Mouse (Mus musculus): ENCODE measurements around the gene Lhb. TPM values are rescaled to one million over a fixed set of nuclear protein-coding genes. Genes with fewer than 3 reads are reported as not detected.

The Lhb gene
- polyA plus RNA-seq, 1 experiment = not detected

- TF ChIP-seq CTCF (IDR thresholded peaks at IDR 0.05; ENCODE audit: extremely low read depth, insufficient read length, insufficient replicate concordance, low read depth, low read length) = no peak
- TF ChIP-seq POLR2A (IDR thresholded peaks at IDR 0.05; ENCODE audit: low read depth, low read length) = no peak
- Histone ChIP-seq H3K4me3 (ENCODE audit: low read depth, low read length) (no peak overlapping the region), H3K27me3 (ENCODE audit: control insufficient read depth, insufficient read depth, low read length) (no peaks in the 10 kb centered on the region), H3K36me3 (ENCODE audit: control insufficient read depth, insufficient read depth, low read length) (peaks cover 10% of the 10 kb centered on the region), H3K27ac (ENCODE audit: insufficient read depth, low read depth, low read length) (no peak overlapping the region), H3K4me1 (ENCODE audit: control insufficient read depth, insufficient read depth, insufficient read length, low read length) (no peaks in the 10 kb centered on the region)
- 84% methylated on average over 22 of the region's 22 CpGs for WGBS
Observed at GRCm38 (mm10) chr7:45443526-45444420, 23.2 kb downstream of the Lhb start.

- Histone ChIP-seq H3K27ac (ENCODE audit: insufficient read depth, low read depth, low read length) (no peak overlapping the region), H3K36me3 (ENCODE audit: control insufficient read depth, insufficient read depth, low read length) (peaks cover 4% of the 10 kb centered on the region), H3K4me3 (ENCODE audit: low read depth, low read length) (no peak overlapping the region), H3K27me3 (ENCODE audit: control insufficient read depth, insufficient read depth, low read length) (no peaks in the 10 kb centered on the region), H3K4me1 (ENCODE audit: control insufficient read depth, insufficient read depth, insufficient read length, low read length) (no peaks in the 10 kb centered on the region)
- TF ChIP-seq CTCF (IDR thresholded peaks at IDR 0.05; ENCODE audit: extremely low read depth, insufficient read length, insufficient replicate concordance, low read depth, low read length) (no peak), POLR2A (IDR thresholded peaks at IDR 0.05; ENCODE audit: low read depth, low read length) (no peak)
Observed at GRCm38 (mm10) chr7:45446589-45446988, 26.0 kb downstream of the Lhb start.

GRCm38 (mm10) chr7:45447325-45447990, 26.8 kb downstream of the Lhb start:
- Histone ChIP-seq H3K27ac (ENCODE audit: insufficient read depth, low read depth, low read length) (no peak overlapping the region), H3K36me3 (ENCODE audit: control insufficient read depth, insufficient read depth, low read length) (peaks cover 2% of the 10 kb centered on the region), H3K4me3 (ENCODE audit: low read depth, low read length) (no peak overlapping the region), H3K4me1 (ENCODE audit: control insufficient read depth, insufficient read depth, insufficient read length, low read length) (no peaks in the 10 kb centered on the region), H3K27me3 (ENCODE audit: control insufficient read depth, insufficient read depth, low read length) (no peaks in the 10 kb centered on the region)
- WGBS = 57% methylated on average over 11 of the region's 11 CpGs
- TF ChIP-seq POLR2A (IDR thresholded peaks at IDR 0.05; ENCODE audit: low read depth, low read length) (no peak), CTCF (IDR thresholded peaks at IDR 0.05; ENCODE audit: extremely low read depth, insufficient read length, insufficient replicate concordance, low read depth, low read length) (peak; percentile 36; the same call in 1 of the 2 replicates)

- H3K27me3 ChIP-seq (ENCODE audit: control insufficient read depth, insufficient read depth, low read length) = no peaks in the 10 kb centered on the region
- no peak for TF ChIP-seq CTCF (IDR thresholded peaks at IDR 0.05; ENCODE audit: extremely low read depth, insufficient read length, insufficient replicate concordance, low read depth, low read length)
- TF ChIP-seq POLR2A (IDR thresholded peaks at IDR 0.05; ENCODE audit: low read depth, low read length) = no peak
- no peaks in the 10 kb centered on the region for H3K4me1 ChIP-seq (ENCODE audit: control insufficient read depth, insufficient read depth, insufficient read length, low read length)
- H3K27ac ChIP-seq (ENCODE audit: insufficient read depth, low read depth, low read length) = no peak overlapping the region
- peaks cover 1% of the 10 kb centered on the region; the same call in 1 of the 2 replicates for H3K36me3 ChIP-seq (ENCODE audit: control insufficient read depth, insufficient read depth, low read length)
- no peak overlapping the region for H3K4me3 ChIP-seq (ENCODE audit: low read depth, low read length)
- WGBS = 83% methylated on average over 1 of the region's 1 CpGs
Observed at GRCm38 (mm10) chr7:45449974-45450373, 29.4 kb downstream of the Lhb start.

GRCm38 (mm10) chr7:45451344-45451982, 30.8 kb downstream of the Lhb start:
- Histone ChIP-seq H3K4me3 (ENCODE audit: low read depth, low read length) (no peak overlapping the region), H3K27me3 (ENCODE audit: control insufficient read depth, insufficient read depth, low read length) (no peaks in the 10 kb centered on the region), H3K36me3 (ENCODE audit: control insufficient read depth, insufficient read depth, low read length) (peaks cover 1% of the 10 kb centered on the region; the same call in 1 of the 2 replicates), H3K4me1 (ENCODE audit: control insufficient read depth, insufficient read depth, insufficient read length, low read length) (no peaks in the 10 kb centered on the region; the same call in 1 of the 2 replicates), H3K27ac (ENCODE audit: insufficient read depth, low read depth, low read length) (no peak overlapping the region)
- WGBS = 61% methylated on average over 23 of the region's 23 CpGs
- TF ChIP-seq POLR2A (IDR thresholded peaks at IDR 0.05; ENCODE audit: low read depth, low read length) (no peak), CTCF (IDR thresholded peaks at IDR 0.05; ENCODE audit: extremely low read depth, insufficient read length, insufficient replicate concordance, low read depth, low read length) (peak; percentile 92; the same call in 1 of the 2 replicates)

- no peak overlapping the region for H3K27ac ChIP-seq (ENCODE audit: insufficient read depth, low read depth, low read length)
- H3K4me3 ChIP-seq (ENCODE audit: low read depth, low read length) = no peak overlapping the region
- 94% methylated on average over 15 of the region's 15 CpGs for WGBS
- H3K27me3 ChIP-seq (ENCODE audit: control insufficient read depth, insufficient read depth, low read length) = no peaks in the 10 kb centered on the region
- TF ChIP-seq POLR2A (IDR thresholded peaks at IDR 0.05; ENCODE audit: low read depth, low read length) = no peak
- H3K4me1 ChIP-seq (ENCODE audit: control insufficient read depth, insufficient read depth, insufficient read length, low read length) = peaks cover 7% of the 10 kb centered on the region
- H3K36me3 ChIP-seq (ENCODE audit: control insufficient read depth, insufficient read depth, low read length) = peaks cover 21% of the 10 kb centered on the region
Observed at GRCm38 (mm10) chr7:45454971-45455370, 34.4 kb downstream of the Lhb start.

All from small intestine, adult 2 months (tissue).